Mouse (Mus musculus) liver (tissue): Measurements from ENCODE around the gene Gm10424.
"Not testable (repeated sequence)": the region's sequence is repeated elsewhere in the genome, so short reads cannot be mapped to it uniquely, and the experiment has no call there.

Experiments
- DNase-seq: peaks from one replicate; pipeline ENCODE4 v3.0.0-alpha.2; 2020; ENCODE audit warnings: mixed read lengths

The Gm10424 gene

GRCm38 (mm10) chr5:95272668-95273067 lies at the start of gene Gm10424:
Gene Gm10424 (minus strand): TSS chr5:95272768.
- not testable (repeated sequence) for DNase-seq

GRCm38 (mm10) chr5:95305611-95306010 lies 33.0 kb upstream of the Gm10424 start, which contains the start of gene Gm3259:
Gene Gm3259 (plus strand): TSS chr5:95305911.
- not testable (repeated sequence) for DNase-seq
